Mouse (Mus musculus) heart, postnatal 36 days (tissue): ENCODE results near the gene Mospd3. TPM values are rescaled to one million over a fixed set of nuclear protein-coding genes. Genes with fewer than 3 reads are reported as not detected.
"Not testable (repeated sequence)": the region's sequence is repeated elsewhere in the genome, so short reads cannot be mapped to it uniquely, and the experiment has no call there.

Experiments used
- DNase-seq, 2 experiments: peaks; one replicate each; pipeline ENCODE4 v3.0.0; 2021 to 2022
- intact Hi-C: fragments of 180-260 bp; cut with DNase I; formaldehyde crosslinking; loops from one replicate; pipeline ENCODE4 v1.15.1; 2025
- total RNA-seq, 2 experiments: library from RNA; stranded (reverse); gene quantifications; 2 replicates each; pipeline ENCODE4 v1.2.3; 2021

Mospd3 gene
- total RNA-seq, 2 experiments from 2014 or later: 16.5 to 16.8 TPM

DNA sequence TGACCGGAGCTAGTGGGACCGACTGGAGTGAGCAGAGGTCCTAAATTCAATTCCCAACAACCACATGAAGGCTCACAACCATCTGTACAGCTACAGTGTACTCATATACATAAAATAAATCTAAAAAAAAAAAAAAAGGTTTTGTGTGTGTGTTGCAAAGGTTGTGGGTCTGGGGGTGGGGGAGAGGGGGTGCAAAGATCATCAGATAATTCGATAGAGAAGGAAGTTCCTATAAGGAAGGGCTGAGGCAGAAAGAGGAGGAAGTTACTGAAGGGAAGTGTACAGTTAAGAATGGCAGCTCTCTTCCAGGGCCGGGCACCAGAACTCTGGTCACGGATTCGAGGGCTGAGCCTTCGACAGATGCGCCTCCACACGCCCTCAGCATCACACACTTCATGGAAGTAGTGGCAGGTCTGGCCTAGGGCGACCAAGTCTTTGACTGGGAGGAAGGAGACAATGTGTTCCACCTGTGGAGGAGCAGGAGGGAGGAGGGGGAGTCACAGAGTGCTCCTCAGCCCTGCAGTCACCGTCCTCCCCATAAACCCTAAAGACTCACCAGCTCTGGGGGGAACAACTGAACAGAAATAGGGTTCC, 23.2 kb upstream of the Mospd3 start:
- DNase-seq: no peak
- intact Hi-C loops: no loop called here

DNA sequence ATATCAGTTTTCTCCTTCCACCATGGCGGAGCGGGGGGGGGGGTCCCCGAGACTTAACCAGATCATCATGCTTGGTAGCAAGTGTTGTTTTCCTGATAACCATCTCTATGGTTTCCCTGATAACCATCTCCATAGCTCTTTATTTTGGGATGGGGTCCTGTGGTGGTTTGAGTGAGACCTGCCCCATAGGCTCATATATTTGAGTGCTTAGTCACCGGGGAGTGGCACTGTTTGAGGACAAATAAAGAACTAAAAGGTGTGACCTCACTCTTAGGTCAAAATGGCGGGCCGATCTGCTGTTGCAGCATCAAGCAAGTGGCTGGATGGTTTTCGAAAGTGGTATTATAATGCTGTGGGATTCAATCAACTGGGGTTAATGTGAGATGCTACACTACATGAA, 14.5 kb upstream of the Mospd3 start:
- DNase-seq: no peak
- intact Hi-C loops: no loop called here

DNA sequence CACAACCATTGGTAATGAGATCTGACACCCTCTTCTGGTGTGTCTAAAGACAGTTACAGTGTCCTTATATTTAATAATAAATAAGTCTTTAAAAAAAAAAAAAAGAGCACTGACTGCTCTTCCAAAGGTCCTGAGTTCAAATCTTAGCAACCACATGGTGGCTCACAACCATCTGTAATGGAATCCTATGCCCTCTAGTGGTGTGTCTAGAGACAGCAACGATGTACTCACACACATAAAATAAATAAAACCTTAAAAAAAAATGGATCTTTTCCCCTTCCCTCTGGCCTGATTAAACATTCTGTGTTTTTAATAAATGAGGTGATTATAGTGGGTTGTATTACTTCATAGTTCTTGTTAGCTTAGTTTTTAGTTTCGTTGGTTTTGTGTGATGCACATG, 14.1 kb upstream of the Mospd3 start:
- intact Hi-C loops: not testable (repeated sequence)

DNA sequence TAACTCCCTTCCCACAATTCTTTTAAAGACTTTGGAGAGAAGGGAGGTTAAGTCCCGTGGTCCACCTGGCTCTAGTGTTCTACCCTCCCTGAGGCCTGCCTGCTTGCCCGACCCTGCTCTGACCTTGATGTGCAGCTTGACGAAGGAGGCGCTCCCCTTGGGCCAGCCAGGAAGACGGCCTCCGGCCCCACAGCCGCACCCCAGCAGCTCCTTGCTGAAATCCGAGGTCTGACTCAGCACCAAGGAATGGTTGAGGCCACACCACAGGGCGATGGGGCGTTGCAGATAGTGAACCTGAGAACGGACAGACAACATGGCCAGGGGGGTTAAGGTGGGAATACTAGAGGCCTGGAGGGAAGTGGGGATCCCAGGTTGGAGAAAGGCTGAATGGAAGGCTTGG, 12.7 kb upstream of the Mospd3 start, which contains the start of gene Pcolce:
Gene Pcolce, minus strand, starts transcription at position 235 of the 400 bp plus-strand sequence.
- intact Hi-C loops: no loop called here
- peak in 1 of 2 experiments; percentile 27 for DNase-seq

More for the DNA sequence above, 14.1 kb upstream of the Mospd3 start:
- not testable (repeated sequence) for DNase-seq

DNA sequence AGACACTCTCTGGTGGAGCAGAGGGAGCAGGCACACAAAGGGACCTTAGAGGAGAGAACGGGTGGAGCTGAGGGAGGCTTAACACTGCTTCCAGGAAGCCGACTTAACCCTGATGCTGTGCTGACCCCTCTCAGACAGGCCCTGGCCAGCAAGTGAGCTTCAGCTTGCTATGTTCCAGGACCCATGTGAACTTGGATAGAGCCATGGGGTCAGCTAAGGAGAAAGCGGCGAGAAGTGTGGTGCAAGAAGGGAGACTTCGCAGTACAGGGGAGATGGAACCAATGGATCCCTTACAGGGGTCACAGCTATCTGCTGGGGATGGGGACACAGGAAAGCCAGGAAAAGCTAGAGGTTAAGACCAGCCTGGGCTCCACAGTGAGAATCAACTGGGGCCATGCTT, 12.2 kb upstream of the Mospd3 start:
- intact Hi-C loops: no loop called here
- peak in 1 of 2 experiments; percentile 11 for DNase-seq

DNA sequence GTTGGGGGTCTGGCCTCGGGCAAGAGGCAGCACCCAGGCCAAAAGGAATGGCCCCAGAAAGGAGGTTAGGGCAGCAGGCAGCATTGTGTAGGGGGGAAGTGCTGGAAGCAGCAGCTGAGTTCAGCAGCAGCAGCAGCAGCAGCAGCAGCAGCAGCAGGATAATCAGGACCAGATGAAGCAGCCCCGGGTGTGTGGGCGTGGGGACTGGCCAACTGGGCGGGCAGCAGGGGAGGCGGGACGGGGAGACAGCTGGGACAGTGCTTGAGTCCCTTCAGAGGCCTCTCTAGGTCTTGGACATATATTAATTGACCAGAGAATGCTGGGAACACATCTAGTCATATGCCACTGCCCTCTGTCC, 10.4 kb upstream of the Mospd3 start:
- intact Hi-C loops: no loop called here
- peak; percentile 59 to 71 for DNase-seq

DNA sequence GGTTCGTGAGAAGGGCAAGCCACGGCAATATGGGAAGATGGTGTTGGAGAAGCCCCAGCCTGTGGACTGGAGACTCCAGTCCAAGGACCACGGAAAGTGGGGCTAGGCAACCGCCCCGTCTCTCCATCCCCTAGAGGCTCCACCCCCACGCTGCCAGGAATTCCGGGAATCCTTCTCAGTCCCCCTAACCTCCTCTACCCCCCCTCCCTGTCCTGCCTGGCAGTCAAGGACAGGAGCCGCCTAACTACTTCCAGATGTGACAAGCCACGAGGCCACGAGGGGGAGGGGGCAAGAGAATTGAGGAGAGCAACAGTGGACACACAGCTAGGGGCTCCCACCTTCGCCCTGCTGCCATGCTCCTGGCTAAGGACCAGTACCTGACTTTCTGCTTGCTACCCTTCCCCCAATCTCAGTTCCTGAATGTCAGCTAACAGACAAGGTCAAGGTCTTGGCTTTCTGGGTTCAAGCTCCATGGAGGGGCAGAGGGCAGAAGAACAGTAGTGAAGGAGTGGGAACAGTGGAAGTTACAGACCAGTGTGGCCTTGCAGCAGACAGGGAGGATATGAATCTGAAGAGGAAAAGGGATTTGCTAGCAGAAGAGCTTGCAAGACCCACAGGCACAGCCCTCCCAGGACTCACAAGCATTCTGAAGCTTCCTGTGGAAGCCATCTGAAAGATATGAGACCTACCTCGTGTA, 9.8 kb upstream of the Mospd3 start:
- DNase-seq: peak; percentile 72 to 79
- intact Hi-C loops: no loop called here

DNA sequence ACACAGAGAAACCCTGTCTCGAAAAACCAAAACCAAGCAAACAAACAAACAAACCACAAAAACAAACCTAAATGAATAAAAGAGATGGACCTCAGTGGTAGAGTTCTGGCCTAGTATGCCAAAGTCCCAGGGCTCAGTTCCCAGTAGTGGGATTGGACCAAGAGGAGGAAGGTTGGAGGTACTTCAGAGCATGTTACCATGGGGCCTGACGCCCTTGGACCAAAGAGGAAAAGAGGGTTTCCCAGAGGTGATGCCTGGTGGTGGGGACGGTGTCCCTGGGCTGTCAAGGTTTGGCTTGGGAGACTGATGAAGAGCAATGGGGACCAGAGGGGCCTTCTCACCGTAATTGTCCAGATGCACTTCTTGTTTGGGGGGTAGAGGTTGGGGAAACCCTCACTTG, 9.2 kb upstream of the Mospd3 start:
- intact Hi-C loops: no loop called here
- DNase-seq: no peak

DNA sequence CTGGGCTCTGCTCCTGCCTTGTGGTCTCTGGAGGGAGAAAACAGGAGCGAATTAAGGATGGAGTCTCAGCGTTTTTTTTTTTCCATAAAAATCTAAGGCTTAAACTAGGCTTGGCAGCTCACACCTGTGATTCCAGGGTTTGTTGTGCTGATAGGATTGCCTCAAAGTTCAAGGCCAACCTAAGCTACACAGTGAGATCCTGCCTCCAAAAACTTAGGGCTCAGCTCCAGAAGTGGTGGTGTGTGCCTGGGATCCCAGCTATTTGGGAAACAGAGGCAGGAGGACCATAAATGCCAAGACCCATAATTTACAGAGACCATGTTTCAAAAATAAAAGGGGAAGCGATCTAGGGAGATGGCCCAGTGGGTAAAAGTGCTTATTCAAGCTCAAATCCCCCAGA, 8.4 kb upstream of the Mospd3 start:
- DNase-seq: no peak
- intact Hi-C loops: no loop called here

DNA sequence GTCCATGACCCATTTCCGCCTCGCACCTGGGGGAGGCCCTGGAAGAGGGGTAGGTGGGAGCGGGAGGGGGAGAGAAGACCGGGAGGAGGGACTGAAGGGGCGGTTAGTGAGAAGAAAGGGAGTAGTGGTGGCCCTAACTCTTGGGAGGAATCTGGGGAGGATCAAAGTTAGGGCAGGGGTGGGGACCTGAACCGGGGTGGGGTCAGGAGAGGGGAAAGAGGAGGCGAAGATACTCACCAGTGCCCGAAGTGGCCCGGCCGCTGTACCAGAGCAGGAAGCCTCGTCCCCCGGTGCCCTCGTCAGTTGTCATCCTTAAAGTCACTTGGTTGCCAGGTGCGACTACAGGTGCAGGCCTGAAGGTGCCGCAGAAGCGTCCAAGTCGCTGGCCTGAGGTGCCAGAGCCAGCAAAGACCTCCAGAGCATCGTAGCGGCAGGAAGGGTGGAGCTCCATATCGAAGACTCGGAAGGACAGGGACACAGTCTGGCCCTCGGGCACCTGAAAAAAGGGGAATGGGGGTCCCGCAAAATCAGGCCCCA, 7.9 kb upstream of the Mospd3 start:
- intact Hi-C loops: no loop called here
- no peak for DNase-seq

DNA sequence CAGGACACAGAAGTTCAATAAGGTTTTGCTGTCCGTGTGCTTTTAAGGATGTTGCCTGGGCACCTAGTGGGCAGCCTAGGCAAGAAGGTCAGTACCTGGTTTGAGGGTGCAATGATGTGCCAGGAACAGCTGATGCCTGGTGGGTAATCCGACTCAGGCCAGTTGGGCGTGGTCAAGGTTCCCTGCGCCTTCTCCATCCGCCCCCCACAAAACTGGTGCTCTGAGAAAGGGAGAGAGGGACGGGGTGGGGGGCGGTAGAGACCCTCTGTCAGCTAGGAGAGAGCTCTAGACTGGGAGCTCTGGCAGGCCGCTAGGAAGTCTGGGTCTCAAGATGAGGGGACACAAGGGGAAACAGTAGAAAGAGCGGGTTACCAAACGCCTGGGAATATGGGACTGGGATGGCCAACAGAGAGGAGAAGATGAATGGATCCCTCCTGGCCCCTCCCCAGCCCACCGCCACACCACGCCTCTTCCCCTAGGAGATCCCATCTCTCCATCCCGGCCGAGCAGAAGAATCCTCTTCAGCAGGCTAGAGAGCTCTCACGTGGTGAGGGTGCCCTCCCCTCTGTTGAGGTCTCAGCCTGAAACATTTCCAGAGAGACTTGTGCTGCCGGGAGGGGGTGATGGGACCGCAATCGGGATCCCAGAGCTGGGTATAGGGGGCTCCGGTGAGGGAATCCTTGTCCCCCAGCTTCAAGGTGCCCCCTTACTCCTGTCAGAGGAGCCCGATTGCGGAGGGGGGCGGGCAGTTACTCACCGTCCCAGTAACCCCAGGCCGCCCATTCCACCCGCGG, 7.2 kb upstream of the Mospd3 start:
- intact Hi-C loops: no loop called here
- no peak for DNase-seq

DNA sequence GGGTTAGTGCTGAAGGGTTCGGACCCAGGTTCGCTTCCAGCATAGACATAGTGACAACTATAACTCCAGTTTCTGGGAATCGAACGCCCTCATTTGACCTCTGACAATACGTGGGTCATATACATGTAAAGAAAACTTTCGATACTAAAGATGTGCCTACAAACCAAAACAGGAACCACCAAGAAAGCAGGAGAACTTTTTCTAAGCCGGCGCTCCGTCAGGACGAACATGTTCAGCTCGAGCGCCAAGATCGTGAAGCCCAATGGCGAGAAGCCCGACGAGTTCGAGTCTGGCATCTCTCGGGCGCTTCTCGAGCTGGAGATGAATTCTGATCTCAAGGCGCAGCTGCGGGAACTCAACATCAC, 489 bp upstream of the Mospd3 start:
- intact Hi-C loops: loop anchor here (1.0 to 5.0 kb wide), 3 partner anchors 26 to 141 kb away; partner anchors contain the start of genes Epo, Gnb2 and Nyap1
- peak; percentile 47 to 48 for DNase-seq

DNA sequence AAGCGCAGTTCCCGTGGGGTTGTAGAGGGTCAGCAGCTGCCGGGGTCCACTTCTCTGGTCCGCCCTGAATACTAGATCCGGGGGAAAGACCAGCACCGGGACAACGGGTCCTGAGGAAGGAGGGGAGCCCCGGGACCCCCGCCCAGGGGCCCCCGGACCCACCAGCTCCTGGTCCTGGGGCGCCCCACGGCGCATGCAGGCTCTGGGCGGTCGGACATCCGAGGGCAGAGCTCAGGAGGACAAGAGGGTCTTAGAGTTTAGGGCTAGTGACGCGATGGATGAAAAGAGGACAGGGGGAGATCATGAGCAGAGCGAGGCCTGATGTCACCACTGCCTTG, 608 bp downstream of the Mospd3 start:
- intact Hi-C loops: loop anchor here (2.0 to 5.0 kb wide), 2 partner anchors 67 to 142 kb away; partner anchors contain the start of genes Epo, Gnb2 and Nyap1
- no peak for DNase-seq

DNA sequence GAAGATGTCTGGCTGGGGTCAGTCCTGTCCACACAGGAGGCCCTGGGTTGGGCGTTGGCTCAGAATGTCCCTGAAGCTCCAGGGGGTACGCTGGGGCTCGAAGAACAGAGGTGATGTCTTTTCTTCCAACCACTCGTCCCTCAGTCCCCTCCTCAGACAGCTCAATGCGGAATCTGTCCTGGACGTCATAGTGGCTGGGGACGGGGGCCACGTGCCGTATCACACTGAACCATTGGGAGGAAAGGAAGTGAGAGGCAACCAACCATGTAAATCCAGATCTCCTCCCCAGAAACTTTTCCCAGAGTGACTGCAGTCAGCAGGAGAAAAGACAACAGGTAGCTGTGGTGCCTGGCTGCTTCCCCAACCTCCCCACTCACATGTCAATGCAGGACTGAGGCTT, 1.3 kb downstream of the Mospd3 start:
- no peak for DNase-seq

DNA sequence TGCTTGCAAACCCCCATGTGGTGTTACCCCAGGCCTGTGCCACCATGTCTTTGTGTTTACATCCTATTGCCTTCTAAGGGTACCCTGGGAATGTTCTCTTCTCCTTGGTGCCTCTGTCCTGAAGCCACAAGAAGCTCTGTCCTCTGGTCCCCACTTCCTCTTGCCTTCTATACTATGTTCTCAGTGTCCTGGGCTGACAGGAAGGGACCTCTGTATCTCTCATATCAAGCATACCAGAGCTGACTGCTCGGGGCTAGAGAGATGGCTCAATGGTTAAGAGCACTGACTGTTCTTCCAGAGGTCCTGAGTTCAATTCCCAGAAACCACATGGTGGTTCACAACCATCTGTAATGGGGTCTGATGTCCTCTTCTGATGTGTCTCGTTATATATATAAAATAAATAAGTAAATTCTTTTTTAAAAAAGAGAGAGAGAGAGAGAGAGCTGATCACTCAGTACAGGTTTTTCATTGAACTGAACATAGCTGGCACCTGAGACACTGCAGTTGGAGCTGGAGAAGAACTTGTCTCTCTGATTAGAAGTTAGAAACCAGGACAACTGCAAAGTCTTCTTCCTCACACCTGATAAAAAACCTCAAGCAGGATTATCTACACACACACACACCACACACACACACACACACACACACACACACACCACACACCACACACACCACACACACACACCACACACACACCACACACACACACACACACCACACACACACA, 2.6 kb downstream of the Mospd3 start:
- no peak for DNase-seq
- intact Hi-C loops: no loop called here

More for the DNA sequence above, 1.3 kb downstream of the Mospd3 start:
- intact Hi-C loops: no loop called here

DNA sequence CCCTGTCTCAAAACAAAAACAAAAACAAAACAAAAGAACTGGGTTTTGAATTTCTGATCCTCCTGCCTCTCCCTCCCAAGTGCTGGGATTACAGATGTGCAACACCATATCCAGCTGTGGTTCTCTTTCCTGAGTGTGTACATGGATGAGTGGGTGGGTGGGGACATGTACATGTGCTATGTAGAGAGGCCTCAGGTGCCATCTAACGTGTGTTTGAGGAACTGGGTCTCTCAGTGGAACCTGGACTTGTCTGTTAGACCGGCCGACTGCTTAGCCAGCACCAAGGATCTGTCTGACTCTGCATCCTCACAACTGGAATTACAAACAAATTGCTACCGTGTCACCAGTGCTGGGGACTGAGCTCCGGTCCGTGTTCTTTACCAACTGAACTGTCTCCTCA, 3.2 kb downstream of the Mospd3 start:
- intact Hi-C loops: no loop called here
- no peak for DNase-seq

DNA sequence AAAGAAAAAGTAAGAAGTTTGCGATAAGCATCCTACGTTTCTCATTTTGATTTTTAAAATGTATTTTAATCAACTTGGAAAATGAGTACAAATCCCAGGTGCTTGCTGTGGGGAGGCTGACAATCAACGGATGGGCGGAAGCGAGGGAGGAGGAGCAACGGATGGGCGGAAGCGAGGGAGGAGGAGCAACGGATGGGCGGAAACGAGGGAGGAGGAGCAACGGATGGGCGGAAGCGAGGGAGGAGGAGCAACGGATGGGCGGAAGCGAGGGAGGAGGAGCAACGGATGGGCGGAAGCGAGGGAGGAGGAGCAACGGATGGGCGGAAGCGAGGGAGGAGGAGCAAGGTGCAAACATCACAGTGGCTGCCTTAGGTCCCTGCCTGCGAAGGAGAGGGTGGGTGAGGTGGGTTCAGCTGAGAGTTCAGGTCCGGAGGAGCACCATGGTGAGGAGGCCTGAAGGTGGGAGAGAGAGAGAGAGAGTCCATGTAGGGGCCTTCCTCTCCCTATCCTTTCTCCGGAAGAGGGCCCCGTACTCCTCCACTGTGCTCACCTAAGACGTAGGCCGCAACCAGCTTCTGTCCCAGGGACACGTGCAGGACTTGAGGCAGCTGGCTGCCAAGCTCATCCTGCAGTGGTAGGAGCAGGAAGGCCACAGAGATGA, 4.1 kb downstream of the Mospd3 start:
- no peak for DNase-seq
- intact Hi-C loops: no loop called here

DNA sequence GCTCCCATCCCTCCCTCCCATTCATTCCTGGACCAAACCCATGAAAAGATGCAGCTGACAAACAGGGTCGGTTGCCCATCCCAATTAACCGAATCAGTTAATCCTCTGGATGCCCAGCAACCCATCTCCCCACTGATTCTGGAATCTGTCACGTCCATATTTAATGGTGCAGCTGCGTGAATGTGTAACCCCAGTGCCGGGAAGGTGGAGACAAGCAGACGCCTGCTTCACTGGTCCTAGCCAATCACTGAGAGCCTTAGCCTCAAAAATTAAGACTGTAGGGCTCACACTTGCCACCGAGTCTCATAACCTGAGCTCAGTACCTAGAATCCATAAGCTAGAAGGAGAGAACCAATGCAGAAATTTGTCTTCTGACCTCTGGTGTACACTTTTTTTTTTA, 4.9 kb downstream of the Mospd3 start:
- intact Hi-C loops: no loop called here
- DNase-seq: no peak

DNA sequence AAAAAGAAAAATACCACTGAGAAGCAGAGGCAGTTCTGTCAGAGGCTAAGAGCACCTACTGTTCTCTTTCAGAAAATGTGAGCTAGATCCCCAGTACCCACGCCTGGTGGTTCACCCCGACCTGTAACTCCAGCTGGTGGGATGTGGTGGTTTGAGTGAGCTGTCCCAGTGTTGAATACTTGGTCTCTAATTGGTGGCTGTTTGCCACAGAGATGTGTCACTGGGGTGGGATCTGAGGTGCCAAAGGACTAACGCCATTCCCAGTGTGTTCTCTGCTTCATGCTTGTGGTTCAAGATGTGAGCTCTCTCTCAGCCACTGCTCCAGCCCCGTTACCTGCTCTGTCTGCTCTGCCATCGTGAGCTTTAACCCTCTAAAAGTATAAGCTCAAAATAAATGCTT, 10.4 kb downstream of the Mospd3 start:
- intact Hi-C loops: no loop called here
- no peak for DNase-seq

DNA sequence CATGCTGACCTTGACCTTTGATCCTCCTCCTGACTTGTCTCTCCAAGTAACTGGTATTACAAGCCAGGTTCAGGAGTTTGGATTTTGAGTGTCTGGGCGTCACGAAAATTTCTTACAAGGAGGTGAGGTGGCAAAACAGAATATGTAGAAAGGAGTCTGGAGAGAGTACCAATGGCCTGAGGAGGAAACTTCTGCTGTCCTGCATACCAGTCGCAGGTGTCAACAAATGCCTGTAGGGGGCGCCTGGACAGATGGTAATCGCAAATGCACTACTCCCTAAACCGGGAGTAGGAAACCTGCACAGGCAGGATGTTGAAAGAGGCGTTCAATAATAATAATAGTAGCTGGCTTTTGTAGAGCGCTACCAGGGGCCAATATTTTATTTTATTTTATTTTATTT, 15.9 kb downstream of the Mospd3 start:
- intact Hi-C loops: loop anchor here (2.0 to 5.0 kb wide), 4 partner anchors 42 to 172 kb away; partner anchors contain the start of genes Fbxo24, Gm20605 and Lrch4
- peak; percentile 68 to 73 for DNase-seq
